Mouse (Mus musculus): ENCODE results near the gene Slc35f5.

Gene Slc35f5

DNA sequence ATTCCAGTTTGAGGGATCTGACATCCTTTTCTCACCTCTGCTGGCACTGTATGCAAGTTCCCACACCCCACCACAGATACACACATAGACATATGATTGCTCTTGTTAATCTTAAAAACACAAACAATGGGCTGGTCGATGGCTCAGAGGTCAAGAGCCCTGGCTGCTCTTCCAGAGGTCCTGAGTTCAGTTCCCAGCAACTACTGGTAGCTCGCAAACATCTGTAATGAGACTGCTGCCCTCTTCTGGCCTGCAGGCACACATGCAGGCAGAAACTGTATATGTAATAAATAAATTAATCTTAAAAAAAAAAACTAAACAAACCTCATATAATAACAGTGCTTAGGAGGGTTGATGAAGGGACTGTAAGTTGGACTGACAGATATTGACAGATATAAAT lies 13.8 kb downstream of the Slc35f5 start:
- peak; percentile 53 for DNase-seq (ENCODE audit: low read depth, low spot score)

DNA sequence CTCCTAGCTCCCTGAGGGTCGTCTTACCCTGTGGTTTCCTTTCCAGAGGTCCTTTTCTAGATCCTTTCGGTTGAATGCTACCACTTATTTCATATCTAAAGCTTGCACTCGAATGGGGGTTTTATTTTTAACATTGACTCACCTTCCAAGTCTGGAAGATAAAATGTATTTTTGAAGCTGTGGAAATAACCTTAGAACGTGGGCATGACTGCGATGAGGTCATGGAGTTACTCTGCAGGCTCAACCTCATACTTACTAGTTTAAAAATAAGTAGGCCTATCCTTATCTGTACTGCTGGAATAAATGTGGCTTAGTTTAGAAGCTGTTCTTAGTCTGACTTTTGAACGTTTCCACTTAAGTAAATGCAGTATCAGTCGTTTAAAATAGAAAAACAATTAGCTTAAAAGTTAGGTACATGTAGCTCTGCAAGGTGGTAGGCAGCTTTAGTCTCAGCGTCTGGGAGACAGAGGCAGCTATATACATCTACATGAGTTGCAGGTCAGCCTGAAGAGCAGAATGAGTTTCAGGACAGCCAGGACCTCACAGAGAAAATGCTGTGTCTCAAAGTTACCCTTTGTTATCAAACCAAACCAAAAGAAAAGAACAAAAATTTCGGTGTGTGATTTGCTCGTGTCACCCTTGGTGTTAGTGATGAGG lies 15.2 kb downstream of the Slc35f5 start:
- DNase-seq (ENCODE audit: low read depth, low spot score), result no peak

DNA sequence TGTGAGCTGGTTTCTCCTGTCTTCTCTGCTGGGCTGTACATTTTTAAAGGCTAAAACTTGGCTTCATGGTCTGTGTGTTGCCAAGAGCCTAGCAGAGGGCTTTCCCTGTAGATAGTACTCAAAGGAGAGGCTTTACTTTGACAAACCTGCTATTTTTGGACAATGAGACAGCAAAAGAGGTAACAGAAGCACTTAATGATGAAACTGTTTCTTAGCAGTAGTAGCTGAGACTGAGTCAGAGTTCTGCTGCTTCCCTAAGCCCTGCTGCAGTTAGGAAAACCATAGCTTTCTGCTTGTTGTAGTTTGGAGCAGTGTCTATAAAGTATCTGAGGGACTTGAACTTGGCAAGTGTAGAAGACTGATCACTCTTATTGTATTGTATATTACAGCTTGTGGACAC lies 16.6 kb downstream of the Slc35f5 start:
- DNase-seq (ENCODE audit: low read depth, low spot score), result no peak

DNA sequence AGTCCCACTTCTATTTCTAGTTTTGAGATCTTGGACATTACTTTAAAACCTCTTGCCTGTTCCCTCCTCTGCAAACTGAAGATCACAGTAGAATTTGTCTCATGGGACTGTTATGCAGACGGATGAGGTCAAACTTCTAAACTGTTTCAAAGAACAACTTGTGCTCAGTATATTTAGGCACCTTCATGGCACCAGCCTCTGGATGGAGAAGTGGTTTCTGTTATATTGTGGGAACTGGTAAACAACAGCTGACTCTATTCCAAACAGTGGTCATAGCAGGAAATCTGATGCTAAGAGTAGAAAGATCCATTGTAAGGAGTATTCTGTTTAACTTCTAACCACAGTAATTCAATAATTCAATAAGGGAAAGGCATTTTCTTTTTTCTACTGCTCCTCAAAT lies 17.7 kb downstream of the Slc35f5 start:
- DNase-seq (ENCODE audit: low read depth, low spot score), result no peak

DNA sequence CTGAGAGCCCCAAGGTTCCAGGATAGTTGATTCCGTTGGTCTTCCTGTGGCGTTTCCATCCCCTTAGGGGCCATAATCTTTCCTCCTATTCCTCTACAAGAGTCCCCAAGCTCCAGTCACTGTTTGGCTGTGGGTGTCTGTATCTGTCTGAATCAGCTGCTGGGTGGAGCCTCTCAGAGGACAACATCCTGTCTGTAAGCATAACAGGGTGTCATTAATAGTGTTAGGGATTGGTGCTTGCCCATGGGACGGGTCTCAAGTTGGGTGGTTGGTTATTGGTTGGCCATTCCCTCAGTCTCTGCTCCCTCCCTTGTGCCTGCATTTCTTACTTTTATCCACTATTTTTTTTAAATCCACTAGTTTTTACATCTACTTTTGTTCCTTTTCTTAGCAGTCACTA lies 20.7 kb downstream of the Slc35f5 start:
- no peak for DNase-seq (ENCODE audit: low read depth, low spot score)

DNA sequence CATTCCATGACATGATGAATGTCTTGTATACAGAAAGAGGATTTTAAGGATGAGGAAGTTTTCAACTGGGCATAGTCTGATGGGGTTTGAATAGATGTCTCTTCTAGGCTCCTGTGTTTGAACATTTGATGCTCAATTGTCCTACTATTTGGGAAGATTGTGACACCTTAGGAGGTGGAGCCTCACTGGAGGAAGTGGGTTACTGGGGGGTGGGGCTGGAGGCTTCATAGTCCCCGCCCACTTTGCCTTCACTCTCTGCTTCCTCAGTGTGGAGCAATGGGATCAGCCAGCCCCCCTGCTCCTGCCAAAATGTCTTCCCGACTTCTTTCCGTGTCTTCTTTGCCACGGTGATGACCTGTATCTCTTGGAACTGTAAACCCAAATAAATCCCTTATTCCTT lies 43.2 kb downstream of the Slc35f5 start:
- DNase-seq (ENCODE audit: low read depth, low spot score), result peak; percentile 37

DNA sequence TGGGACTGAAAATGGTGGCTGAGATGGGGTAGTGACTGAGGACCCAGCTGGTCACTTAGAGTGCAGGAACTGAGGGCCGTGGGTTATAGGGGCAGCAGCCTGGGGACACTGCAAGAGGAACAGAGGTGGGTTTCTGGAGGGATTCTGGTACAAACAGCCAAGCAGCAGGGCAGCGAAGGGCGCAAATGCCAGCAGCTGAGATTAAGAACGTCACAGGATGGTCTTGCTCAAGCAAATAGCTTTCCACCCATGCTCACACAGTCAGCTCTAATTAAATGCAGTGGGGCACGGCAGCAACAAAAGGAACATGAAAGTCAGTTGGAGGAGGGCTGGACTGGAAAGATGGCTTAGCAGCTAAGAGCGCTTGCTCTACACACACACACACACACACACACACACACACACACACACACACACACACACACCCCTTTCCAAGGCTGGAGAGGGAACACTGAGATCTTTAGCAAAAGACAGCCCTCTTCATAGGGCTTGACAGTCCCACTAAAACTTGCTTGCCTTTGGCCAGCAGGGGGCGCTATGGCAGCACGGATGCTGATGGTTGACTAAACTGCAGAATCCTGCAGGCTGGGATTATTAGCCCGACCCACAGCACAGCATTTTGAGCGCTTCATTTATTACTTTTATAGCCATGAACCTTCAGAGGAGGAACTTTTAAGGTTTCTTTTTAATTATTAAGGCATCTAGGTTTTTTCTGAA lies 46.9 kb downstream of the Slc35f5 start:
- DNase-seq (ENCODE audit: low read depth, low spot score), result peak; percentile 84

DNA sequence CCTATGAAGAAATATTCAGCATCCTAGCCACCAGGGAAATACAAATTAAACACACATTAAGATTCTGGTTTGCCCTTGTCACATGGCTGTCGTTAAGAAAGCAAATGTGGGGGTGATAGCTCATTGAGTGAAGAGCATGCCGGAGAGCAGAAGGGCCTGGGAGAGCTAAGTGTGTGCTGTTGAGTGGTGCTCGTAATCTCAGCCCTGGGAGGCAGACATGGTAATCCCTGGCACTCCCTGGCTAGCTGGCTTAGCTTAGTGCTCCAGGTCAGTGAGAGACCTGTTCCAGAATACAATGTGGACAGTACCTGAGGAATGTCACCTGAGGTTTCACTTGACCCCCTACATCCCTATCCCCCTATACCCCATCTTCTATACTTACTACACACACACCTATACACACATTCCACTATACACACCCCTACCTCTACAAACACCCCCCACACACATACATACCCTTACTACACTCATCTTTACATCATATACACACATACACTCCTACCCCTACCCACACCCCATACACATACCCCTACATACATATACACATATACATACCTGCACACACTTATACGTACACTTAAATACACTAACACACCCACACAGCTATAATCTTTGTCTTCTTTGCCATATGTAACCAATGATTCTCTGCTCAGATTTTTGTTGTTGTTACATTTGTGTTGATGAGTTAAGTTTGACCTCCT lies 64.1 kb downstream of the Slc35f5 start:
- DNase-seq (ENCODE audit: low read depth, low spot score), result no peak

DNA sequence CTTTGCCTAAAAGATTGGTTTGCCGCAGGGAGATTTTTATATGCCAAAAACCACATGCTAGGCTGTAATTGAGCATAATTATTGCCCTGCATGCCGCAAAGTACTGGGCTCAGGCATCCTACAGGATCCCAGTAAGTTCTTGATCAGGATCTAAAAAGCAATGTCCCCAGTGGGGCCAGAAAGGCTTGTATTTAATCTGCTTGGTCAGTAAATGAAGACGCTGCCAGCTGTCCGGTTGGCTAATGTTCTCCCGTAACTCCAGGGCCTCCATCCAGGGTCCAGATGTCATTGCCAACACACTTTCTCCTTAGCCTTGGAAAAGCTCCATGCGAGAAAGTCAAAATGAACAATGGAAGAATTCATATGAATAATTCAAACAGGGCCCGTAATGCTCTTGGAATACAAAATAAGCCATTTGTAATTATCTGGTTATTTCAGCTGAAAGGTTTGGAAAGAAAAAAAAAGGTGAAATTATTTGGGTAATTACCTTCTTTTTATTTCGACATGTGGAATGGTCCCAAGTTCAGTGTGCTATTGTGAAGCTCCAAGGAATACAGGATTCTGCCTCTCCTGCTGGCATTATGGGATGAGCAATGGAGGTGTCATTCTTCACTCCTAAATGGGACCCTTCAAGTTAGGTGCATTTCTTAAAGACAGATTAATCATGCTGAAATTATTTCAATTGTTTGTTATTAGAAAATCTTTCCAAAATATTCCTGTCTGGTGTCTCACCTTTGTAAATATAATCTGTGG lies 79.3 kb downstream of the Slc35f5 start:
- no peak for DNase-seq (ENCODE audit: low read depth, low spot score)

DNA sequence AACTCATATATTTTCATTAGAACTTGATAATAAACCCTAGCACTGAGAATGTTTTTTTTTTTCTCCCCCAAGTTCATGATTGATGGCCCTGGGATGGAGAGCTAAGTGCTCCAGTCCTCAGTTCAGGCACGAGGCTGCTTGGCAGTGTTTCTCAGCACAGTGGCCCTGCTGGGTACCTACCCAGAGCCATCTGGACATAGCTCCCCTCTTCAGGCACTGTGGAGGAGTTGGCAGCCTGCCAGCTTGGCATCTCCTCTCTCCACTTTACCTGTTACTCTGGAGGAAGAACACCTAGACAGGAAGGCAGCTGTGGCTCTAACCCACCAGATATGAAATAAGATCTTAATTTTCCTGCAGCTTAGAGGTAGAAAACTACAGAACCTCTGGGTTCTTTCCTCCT lies 83.2 kb downstream of the Slc35f5 start:
- no peak for DNase-seq (ENCODE audit: low read depth, low spot score)
